Mouse (Mus musculus) MEL (cell line): Measurements from ENCODE around the gene Rcan1.

Experiments
- CTCF ChIP-seq, 3 experiments: IDR thresholded peaks in 2 of 3; conservative IDR thresholded peaks in 1 of 3; 2 replicates each; pipeline ENCODE4 v1.5.1; 2011 to 2012; ENCODE audit warnings: low read length in 3 of 3, low read depth in 2 of 3, mild to moderate bottlenecking in 2 of 3, improper control_type of control experiment in 1 of 3, inconsistent platforms in 1 of 3, mixed read lengths in 1 of 3, moderate library complexity in 1 of 3; ENCODE audit not compliant: control insufficient read depth in 1 of 3, insufficient read depth in 1 of 3, poor library complexity in 1 of 3, severe bottlenecking in 1 of 3
- MYB ChIP-seq: IDR thresholded peaks from 2 replicates; pipeline ENCODE4 v1.6.1; 2011; ENCODE audit warnings: mild to moderate bottlenecking, low read depth, low read length, improper control_type of control experiment
- POLR2A ChIP-seq, 2 experiments: IDR thresholded peaks; 2 replicates each; pipeline ENCODE4 v1.6.1; 2011 to 2012; ENCODE audit warnings: low read length in 2 of 2, mild to moderate bottlenecking in 2 of 2, control low read depth in 1 of 2, improper control_type of control experiment in 1 of 2, low read depth in 1 of 2, moderate library complexity in 1 of 2; ENCODE audit not compliant: control insufficient read depth in 1 of 2, insufficient read depth in 1 of 2, poor library complexity in 1 of 2
- TAL1 ChIP-seq: IDR thresholded peaks from 2 replicates; pipeline ENCODE4 v1.6.1; 2012; ENCODE audit warnings: mild to moderate bottlenecking, inconsistent platforms, low read length, moderate library complexity, mixed read lengths

GRCm38 (mm10) chr16:92411981-92412706 is 58.5 kb downstream of the Rcan1 start:
- no peak for TF ChIP-seq TAL1
- TF ChIP-seq MYB = no peak
- no peak for TF ChIP-seq POLR2A (IDR thresholded peaks at IDR 0.05; ENCODE audit: control insufficient read depth in 1 of 2, insufficient read depth in 1 of 2, low read depth in 1 of 2, low read length in 2 of 2, poor library complexity in 1 of 2)
- TF ChIP-seq CTCF (IDR thresholded peaks at IDR 0.05 in 2 of 3, conservative IDR thresholded peaks at IDR 0.05 in 1 of 3; ENCODE audit: control insufficient read depth in 1 of 3, insufficient read depth in 1 of 3, low read depth in 2 of 3, low read length in 3 of 3, poor library complexity in 1 of 3, severe bottlenecking in 1 of 3) = no peak
